Mouse (Mus musculus): Measurements from ENCODE around the gene Frmpd1. TPM values are rescaled to one million over a fixed set of nuclear protein-coding genes. Genes with fewer than 3 reads are reported as not detected.

Gene Frmpd1
- polyA plus RNA-seq, 1 experiment from 2014 or later = 0.30 TPM

- ATAC-seq (replicated peaks; ENCODE audit: low FRiP score, low read depth) (no peak), DNase-seq (ENCODE audit: low spot score) (no peak)
- Histone ChIP-seq H3K4me2 (ENCODE audit: low read length) (no peak overlapping the region), H3K4me3 (replicated peaks; ENCODE audit: low read depth, low read length) (no peak overlapping the region), H3K36me3 (ENCODE audit: insufficient read depth, low read length) (no peaks in the 10 kb centered on the region), H3K27me3 (ENCODE audit: insufficient read depth, low read length) (no peaks in the 10 kb centered on the region), H3K9ac (ENCODE audit: low read depth, low read length) (no peak overlapping the region), H3K9me3 (replicated peaks; ENCODE audit: low read length) (no peaks in the 10 kb centered on the region), H3K4me1 (replicated peaks; ENCODE audit: insufficient read depth, low read length) (no peaks in the 10 kb centered on the region), H3K27ac (no peak overlapping the region)
- no peak for TF ChIP-seq CTCF (IDR thresholded peaks at IDR 0.05; ENCODE audit: low read depth)
- WGBS = 78% methylated on average over 7 of the region's 7 CpGs
These were observed 146.5 kb downstream of the Frmpd1 start for GRCm38 (mm10) chr4:45331139-45331538.

- H3K4me2 ChIP-seq (ENCODE audit: low read length) = no peak overlapping the region
- no peak for TF ChIP-seq CTCF (IDR thresholded peaks at IDR 0.05; ENCODE audit: low read depth)
- no peaks in the 10 kb centered on the region for H3K9me3 ChIP-seq (replicated peaks; ENCODE audit: low read length)
- H3K36me3 ChIP-seq (ENCODE audit: insufficient read depth, low read length) = no peaks in the 10 kb centered on the region
- H3K27me3 ChIP-seq (ENCODE audit: insufficient read depth, low read length) = no peaks in the 10 kb centered on the region
- no peaks in the 10 kb centered on the region for H3K4me1 ChIP-seq (replicated peaks; ENCODE audit: insufficient read depth, low read length)
- WGBS = 65% methylated on average over 3 of the region's 3 CpGs
- DNase-seq (ENCODE audit: low spot score) (no peak), ATAC-seq (replicated peaks; ENCODE audit: low FRiP score, low read depth) (no peak)
- H3K4me3 ChIP-seq (replicated peaks; ENCODE audit: low read depth, low read length) = no peak overlapping the region
- no peak overlapping the region for H3K27ac ChIP-seq
- no peak overlapping the region for H3K9ac ChIP-seq (ENCODE audit: low read depth, low read length)
These were observed 147.8 kb downstream of the Frmpd1 start for GRCm38 (mm10) chr4:45332466-45332865.

Other genes starting within 250 kb of the Frmpd1 start
- 131 and 148 TPM in 2 replicates for gene Grhpr, start 203.5 kb upstream of the Frmpd1 start, polyA plus RNA-seq (2015; fragmentation: Nextera tagmentation; extraction: Ambion mirVana)
- 18.5 and 19.2 TPM in 2 replicates for gene Zbtb5, start 172.5 kb upstream of the Frmpd1 start, polyA plus RNA-seq (2015; fragmentation: Nextera tagmentation; extraction: Ambion mirVana)
- 33.2 and 33.4 TPM in 2 replicates for gene Polr1e, start 166.3 kb upstream of the Frmpd1 start, polyA plus RNA-seq (2015; fragmentation: Nextera tagmentation; extraction: Ambion mirVana)
- gene Fbxo10, start 100.3 kb upstream of the Frmpd1 start, polyA plus RNA-seq (2015; fragmentation: Nextera tagmentation; extraction: Ambion mirVana) = 10.7 and 10.9 TPM in 2 replicates
- gene Tomm5, start 76.8 kb upstream of the Frmpd1 start, polyA plus RNA-seq (2015; fragmentation: Nextera tagmentation; extraction: Ambion mirVana) = 313 and 347 TPM in 2 replicates
- 18.7 and 19.4 TPM in 2 replicates for gene Trmt10b, start 112.3 kb downstream of the Frmpd1 start, polyA plus RNA-seq (2015; fragmentation: Nextera tagmentation; extraction: Ambion mirVana)
- 12.4 and 12.8 TPM in 2 replicates for gene Dcaf10, start 157.2 kb downstream of the Frmpd1 start, polyA plus RNA-seq (2015; fragmentation: Nextera tagmentation; extraction: Ambion mirVana)
- 76.5 and 76.7 TPM in 2 replicates for gene Exosc3, start 157.9 kb downstream of the Frmpd1 start, polyA plus RNA-seq (2015; fragmentation: Nextera tagmentation; extraction: Ambion mirVana)
- gene Slc25a51, start 223.9 kb downstream of the Frmpd1 start, polyA plus RNA-seq (2015; fragmentation: Nextera tagmentation; extraction: Ambion mirVana) = 62.9 and 70.3 TPM in 2 replicates

Measured in kidney, postnatal 0 days (tissue).